Mouse (Mus musculus): ENCODE measurements around the gene Dnajc12.

Gene Dnajc12

GRCm38 (mm10) chr10:63382372-63383279, at the start of gene Dnajc12:
Gene Dnajc12 (plus strand): TSS chr10:63382443.
- CTCF ChIA-PET, result interaction anchor here (0.5 to 4.3 kb wide), 83 partner anchors 8 to 1851 kb away, joined by 3 to 32 read pairs (median 4); partner anchors contain the start of genes Atoh7 (in 1 of the 4), Ctnna3 (in 1 of the 4), Herc4 (in 1 of the 4) and Hnrnph3 (in 1 of the 4)
- POLR2A ChIA-PET, result interaction anchor here (0.5 to 3.5 kb wide), 62 partner anchors 10 to 718 kb away, joined by 3 to 20 read pairs (median 4); partner anchors contain the start of genes Hnrnph3 (in 2 of the 4), Pbld2 (in 2 of the 4), Ccar1 (in 1 of the 4) and Ctnna3 (in 1 of the 4)

GRCm38 (mm10) chr10:63336901-63337300, 45.3 kb upstream of the Dnajc12 start:
- POLR2A ChIA-PET, result interaction anchor here in 3 of 4 experiments (0.6 to 8.3 kb wide), 33 partner anchors 8 to 589 kb away, joined by 3 to 105 read pairs (median 6); partner anchors contain the start of genes Dnajc12 (in 1 of the 3) and Sirt1 (in 1 of the 3)

GRCm38 (mm10) chr10:63337326-63337725, 44.9 kb upstream of the Dnajc12 start:
- CTCF ChIA-PET, result interaction anchor here in 2 of 4 experiments (0.7 to 1.2 kb wide), 3 partner anchors 29 to 451 kb away, joined by 3 to 7 read pairs (median 6); no protein-coding TSS in a partner anchor
- POLR2A ChIA-PET, result interaction anchor here in 3 of 4 experiments (0.7 to 8.3 kb wide), 33 partner anchors 8 to 315 kb away, joined by 3 to 105 read pairs (median 6); partner anchors contain the start of genes Dnajc12 (in 1 of the 3) and Sirt1 (in 1 of the 3)

More at GRCm38 (mm10) chr10:63336901-63337300, 45.3 kb upstream of the Dnajc12 start:
- CTCF ChIA-PET, result interaction anchor here in 2 of 4 experiments (0.7 to 1.2 kb wide), 3 partner anchors 28 to 451 kb away, joined by 3 to 7 read pairs (median 6); no protein-coding TSS in a partner anchor

- POLR2A ChIA-PET, result interaction anchor here (0.5 to 8.3 kb wide), 37 partner anchors 8 to 760 kb away, joined by 3 to 105 read pairs (median 5); partner anchors contain the start of genes Dnajc12 (in 1 of the 4), Kif1bp (in 1 of the 4) and Sirt1 (in 1 of the 4)
- CTCF ChIA-PET, result interaction anchor here in 1 of 4 experiments (0.9 to 1.7 kb wide), 4 partner anchors 9 to 45 kb away, joined by 3 to 5 read pairs (median 4); partner anchors contain the start of gene Dnajc12
Observed at GRCm38 (mm10) chr10:63337951-63338836, 44.0 kb upstream of the Dnajc12 start.

GRCm38 (mm10) chr10:63338914-63339643, 43.2 kb upstream of the Dnajc12 start:
- ChIA-PET POLR2A (interaction anchor here in 3 of 4 experiments (0.6 to 7.1 kb wide), 25 partner anchors 9 to 546 kb away, joined by 3 to 105 read pairs (median 5); partner anchors contain the start of gene Dnajc12 (in 2 of the 3)), CTCF (interaction anchor here in 3 of 4 experiments (0.6 to 2.1 kb wide), 7 partner anchors 23 to 352 kb away, joined by 3 to 13 read pairs (median 5); partner anchors contain the start of gene Dnajc12 (in 1 of the 3))

GRCm38 (mm10) chr10:63341351-63341750, 40.9 kb upstream of the Dnajc12 start:
- CTCF ChIA-PET, result interaction anchor here in 3 of 4 experiments (0.6 to 0.7 kb wide), 5 partner anchors 30 to 71 kb away, joined by 3 to 6 read pairs (median 3); no protein-coding TSS in a partner anchor
- POLR2A ChIA-PET, result interaction anchor here in 3 of 4 experiments (0.6 to 4.1 kb wide), 14 partner anchors 9 to 1919 kb away, joined by 3 to 24 read pairs (median 4); partner anchors contain the start of gene Dnajc12 (in 1 of the 3)

GRCm38 (mm10) chr10:63344751-63345150, 37.5 kb upstream of the Dnajc12 start:
- ChIA-PET POLR2A (interaction anchor here in 2 of 4 experiments (0.6 to 3.4 kb wide), 10 partner anchors 8 to 50 kb away, joined by 3 to 23 read pairs (median 4); no protein-coding TSS in a partner anchor), CTCF (interaction anchor here in 1 of 4 experiments (1.0 kb wide), 1 partner anchor 143 kb away, joined by 3 read pairs; no protein-coding TSS in a partner anchor)

- POLR2A ChIA-PET, result interaction anchor here (0.6 to 8.0 kb wide), 19 partner anchors 9 to 34 kb away, joined by 3 to 97 read pairs (median 5); partner anchors contain the start of gene Dnajc12 (in 1 of the 4)
- CTCF ChIA-PET, result interaction anchor here in 2 of 4 experiments (0.6 to 1.8 kb wide), 3 partner anchors 16 to 39 kb away, joined by 4 to 7 read pairs (median 4); no protein-coding TSS in a partner anchor
Observed at GRCm38 (mm10) chr10:63348291-63348690, 34.0 kb upstream of the Dnajc12 start.

GRCm38 (mm10) chr10:63350666-63351065, 31.6 kb upstream of the Dnajc12 start:
- ChIA-PET POLR2A (interaction anchor here in 2 of 4 experiments (1.0 to 8.0 kb wide), 12 partner anchors 9 to 36 kb away, joined by 3 to 97 read pairs (median 13); no protein-coding TSS in a partner anchor), CTCF (interaction anchor here in 1 of 4 experiments (3.0 kb wide), 1 partner anchor 42 kb away, joined by 8 read pairs; no protein-coding TSS in a partner anchor)

GRCm38 (mm10) chr10:63351099-63351498, 31.1 kb upstream of the Dnajc12 start:
- ChIA-PET CTCF (interaction anchor here in 3 of 4 experiments (0.9 to 3.0 kb wide), 4 partner anchors 26 to 42 kb away, joined by 3 to 8 read pairs (median 4); no protein-coding TSS in a partner anchor), POLR2A (interaction anchor here in 2 of 4 experiments (0.5 to 8.0 kb wide), 13 partner anchors 9 to 173 kb away, joined by 3 to 97 read pairs (median 12); no protein-coding TSS in a partner anchor)

GRCm38 (mm10) chr10:63352111-63352510, 30.1 kb upstream of the Dnajc12 start:
- POLR2A ChIA-PET, result interaction anchor here in 3 of 4 experiments (0.5 to 8.0 kb wide), 15 partner anchors 8 to 174 kb away, joined by 3 to 97 read pairs (median 6); no protein-coding TSS in a partner anchor
- CTCF ChIA-PET, result interaction anchor here in 3 of 4 experiments (0.7 to 1.7 kb wide), 4 partner anchors 18 to 26 kb away, joined by 3 to 5 read pairs (median 4); no protein-coding TSS in a partner anchor

- POLR2A ChIA-PET, result interaction anchor here (0.5 to 7.9 kb wide), 11 partner anchors 8 to 39 kb away, joined by 3 to 76 read pairs (median 5); partner anchors contain the start of genes Dnajc12 (in 1 of the 4) and Sirt1 (in 1 of the 4)
- CTCF ChIA-PET, result interaction anchor here in 1 of 4 experiments (0.6 kb wide), 1 partner anchor 17 kb away, joined by 3 read pairs; no protein-coding TSS in a partner anchor
Observed at GRCm38 (mm10) chr10:63360502-63360901, 21.7 kb upstream of the Dnajc12 start.

- POLR2A ChIA-PET, result interaction anchor here (0.5 to 3.2 kb wide), 65 partner anchors 8 to 1098 kb away, joined by 3 to 35 read pairs (median 4); partner anchors contain the start of genes Dnajc12 (in 3 of the 4), Hnrnph3 (in 3 of the 4), Pbld2 (in 3 of the 4) and Ctnna3 (in 2 of the 4)
- CTCF ChIA-PET, result interaction anchor here (0.6 to 2.0 kb wide), 14 partner anchors 11 to 266 kb away, joined by 3 to 13 read pairs (median 4); partner anchors contain the start of genes Dnajc12 (in 2 of the 4), Herc4 (in 1 of the 4) and Sirt1 (in 1 of the 4)
Observed at GRCm38 (mm10) chr10:63365918-63366455, 16.3 kb upstream of the Dnajc12 start.

- POLR2A ChIA-PET, result interaction anchor here in 3 of 4 experiments (1.0 to 3.2 kb wide), 9 partner anchors 13 to 344 kb away, joined by 3 to 35 read pairs (median 10); partner anchors contain the start of genes Ctnna3 (in 1 of the 3), Hnrnph3 (in 1 of the 3) and Pbld2 (in 1 of the 3)
Observed at GRCm38 (mm10) chr10:63367386-63367785, 14.9 kb upstream of the Dnajc12 start.

More at GRCm38 (mm10) chr10:63367386-63367785, 14.9 kb upstream of the Dnajc12 start:
- CTCF ChIA-PET, result interaction anchor here in 3 of 4 experiments (0.6 to 1.4 kb wide), 4 partner anchors 10 to 211 kb away, joined by 3 to 6 read pairs (median 4); no protein-coding TSS in a partner anchor
